Comparison of ENCODE assay signal across 9 mouse cellular contexts in the genomic region with DNA sequence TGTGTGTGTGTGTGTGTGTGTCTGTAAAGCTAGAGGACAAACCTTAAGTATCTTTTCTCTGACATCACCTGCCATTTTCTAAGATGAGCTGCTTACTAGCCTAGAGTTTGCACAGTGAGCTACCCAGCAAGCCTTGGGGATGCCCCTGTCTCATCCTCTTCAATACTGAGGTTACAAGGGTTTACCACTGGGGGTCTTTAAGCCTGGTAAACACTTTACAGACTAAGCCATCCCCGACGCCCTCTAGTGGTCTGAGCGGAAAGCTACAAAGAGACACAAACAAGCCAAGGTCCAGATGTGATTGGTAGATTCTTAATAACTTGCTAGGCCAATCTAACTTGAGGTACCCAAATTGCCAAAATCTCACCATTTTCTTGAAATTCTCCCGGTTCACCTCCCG.
DNase-seq lines count a peak whose midpoint lies in the region; ATAC-seq lines count a peak whose summit lies in the region.
"Had no signal": no experiment of that assay in that cellular context is flagged by ENCODE, and none has a peak within 500 bp of the region (broad histone marks: within the 10 kb centered on the region; RNA-seq: fewer than 3 reads in every experiment).

No protein-coding gene starts in this region.

- H3K27me3 ChIP-seq in forebrain, embryonic 14.5 days (replicated peaks; ENCODE audit: control insufficient read depth, insufficient read depth, low read length): no peaks in the 10 kb centered on the region
- no peaks in the 10 kb centered on the region for H3K27me3 ChIP-seq in forebrain, embryonic 16.5 days (replicated peaks; ENCODE audit: control insufficient read depth, insufficient read depth, low read length)

- no peaks in the 10 kb centered on the region for H3K9me3 ChIP-seq in forebrain, embryonic 14.5 days (replicated peaks; ENCODE audit: control insufficient read depth, low read length)
- no peaks in the 10 kb centered on the region for H3K9me3 ChIP-seq in forebrain, embryonic 16.5 days (ENCODE audit: control insufficient read depth, low read length)

- no peak overlapping the region for H3K27ac ChIP-seq in forebrain, embryonic 14.5 days (ENCODE audit: low read depth, low read length)
- no peak overlapping the region for H3K27ac ChIP-seq in forebrain, embryonic 16.5 days (ENCODE audit: low read length)

- H3K36me3 ChIP-seq in forebrain, embryonic 14.5 days (ENCODE audit: control insufficient read depth, insufficient read depth, low read length): no peaks in the 10 kb centered on the region
- no peaks in the 10 kb centered on the region for H3K36me3 ChIP-seq in forebrain, embryonic 16.5 days (ENCODE audit: control insufficient read depth, insufficient read depth)

- no peak overlapping the region for H3K4me3 ChIP-seq in forebrain, embryonic 14.5 days (ENCODE audit: low read depth, low read length)
- H3K4me3 ChIP-seq in forebrain, embryonic 16.5 days (replicated peaks; ENCODE audit: low read length): no peak overlapping the region

- H3K4me2 ChIP-seq in forebrain, embryonic 14.5 days (ENCODE audit: low read length): no peak overlapping the region
- H3K4me2 ChIP-seq in forebrain, embryonic 16.5 days (ENCODE audit: low read length): no peak overlapping the region

- H3K4me1 ChIP-seq in forebrain, embryonic 14.5 days (ENCODE audit: control insufficient read depth, insufficient read depth, low read length): no peaks in the 10 kb centered on the region
- no peaks in the 10 kb centered on the region for H3K4me1 ChIP-seq in forebrain, embryonic 16.5 days (replicated peaks; ENCODE audit: control insufficient read depth, insufficient read depth, low read length)

- DNase-seq in forebrain, embryonic 14.5 days (ENCODE audit: low spot score): peak; percentile 79
- peak; percentile 5 for DNase-seq in lung, postnatal 36 days
- DNase-seq in lung, adult 18-20 months: no peak
- peak; percentile 70 for DNase-seq in forelimb bud, embryonic 11.5 days (ENCODE audit: low read depth, low spot score)
- peak; percentile 19 for DNase-seq in thymus, postnatal 14 days
- no peak for DNase-seq in ovary, postnatal 36 days (ENCODE audit: low spot score)

- no peak overlapping the region for H3K9ac ChIP-seq in forebrain, embryonic 14.5 days (ENCODE audit: low read length)
- H3K9ac ChIP-seq in forebrain, embryonic 16.5 days (replicated peaks; ENCODE audit: low read depth, low read length): no peak overlapping the region

- no peak for ATAC-seq in forebrain, embryonic 14.5 days
- ATAC-seq in forebrain, embryonic 16.5 days: no peak
- no peak for ATAC-seq in cerebellum, adult (ENCODE audit: insufficient number of reproducible peaks, low FRiP score, low TSS enrichment)
- ATAC-seq: inflammation-experienced regulatory T-cells, adult 6 months had no signal

- 10% methylated on average over 5 of the region's 5 CpGs for whole genome bisulfite sequencing in forebrain, embryonic 14.5 days
- WGBS in forebrain, embryonic 16.5 days: 5% methylated on average over 5 of the region's 5 CpGs

Comparison
In these comparisons a context has a peak if more than half of its experiments do, and no peak if none do; other contexts are left out.
1. DNase-seq: peak in forebrain, embryonic 14.5 days (single experiment), lung, postnatal 36 days (single experiment), forelimb bud, embryonic 11.5 days (single experiment) and thymus, postnatal 14 days (single experiment); none in lung, adult 18-20 months (0 of 2) and ovary, postnatal 36 days (single experiment).